Mouse (Mus musculus): ENCODE data around the gene Gm14496. TPM values are rescaled to one million over a fixed set of nuclear protein-coding genes. Genes with fewer than 3 reads are reported as not detected.

Gm14496 gene
- 0.07 TPM for polyA plus RNA-seq (2017; shearing (Covaris generic))

GRCm38 (mm10) chr2:181990829-181991228 lies at the start of gene Gm14496:
Gene Gm14496 (plus strand): TSS chr2:181991129.

Other genes with a start within 250 kb of the Gm14496 start
- not detected for gene Myt1, start 227.8 kb upstream of the Gm14496 start, polyA plus RNA-seq (2017; shearing (Covaris generic))
- 71.4 TPM for gene Pcmtd2, start 153.3 kb upstream of the Gm14496 start, polyA plus RNA-seq (2017; shearing (Covaris generic))
- 30.3 TPM for gene Polr3k, start 126.8 kb upstream of the Gm14496 start, polyA plus RNA-seq (2017; shearing (Covaris generic))